Mouse (Mus musculus): ENCODE measurements around the gene H2-DMa.

The H2-DMa gene

GRCm38 (mm10) chr17:34123518-34123917 lies 4.2 kb downstream of the H2-DMa start:
- DNase-seq (ENCODE audit: low read depth, low spot score): peak; percentile 46

- DNase-seq (ENCODE audit: low read depth, low spot score): no peak
Observed at GRCm38 (mm10) chr17:34124649-34125048, 5.3 kb downstream of the H2-DMa start.

- peak; percentile 37 for DNase-seq (ENCODE audit: low read depth, low spot score)
Observed at GRCm38 (mm10) chr17:34126826-34127420, 7.6 kb downstream of the H2-DMa start.

- peak; percentile 69 for DNase-seq (ENCODE audit: low read depth, low spot score)
Observed at GRCm38 (mm10) chr17:34127475-34127874, 8.1 kb downstream of the H2-DMa start.

GRCm38 (mm10) chr17:34128264-34128937 lies 9.1 kb downstream of the H2-DMa start:
- DNase-seq (ENCODE audit: low read depth, low spot score): no peak

- DNase-seq (ENCODE audit: low read depth, low spot score): no peak
Observed at GRCm38 (mm10) chr17:34128944-34129791, 9.8 kb downstream of the H2-DMa start.

- DNase-seq (ENCODE audit: low read depth, low spot score): no peak
Observed at GRCm38 (mm10) chr17:34130073-34130947, 11.0 kb downstream of the H2-DMa start.

- DNase-seq (ENCODE audit: low read depth, low spot score): no peak
Observed at GRCm38 (mm10) chr17:34131911-34132310, 12.6 kb downstream of the H2-DMa start.

GRCm38 (mm10) chr17:34133289-34133688 lies 13.9 kb downstream of the H2-DMa start:
- peak; percentile 57 for DNase-seq (ENCODE audit: low read depth, low spot score)

GRCm38 (mm10) chr17:34134451-34134850 lies 15.1 kb downstream of the H2-DMa start:
- DNase-seq (ENCODE audit: low read depth, low spot score): no peak

GRCm38 (mm10) chr17:34135297-34136224 lies 16.2 kb downstream of the H2-DMa start:
- peak; percentile 100 for DNase-seq (ENCODE audit: low read depth, low spot score)

GRCm38 (mm10) chr17:34137601-34138000 lies 18.3 kb downstream of the H2-DMa start:
- DNase-seq (ENCODE audit: low read depth, low spot score): no peak

- no peak for DNase-seq (ENCODE audit: low read depth, low spot score)
Observed at GRCm38 (mm10) chr17:34138655-34139054, 19.3 kb downstream of the H2-DMa start.

- DNase-seq (ENCODE audit: low read depth, low spot score): no peak
Observed at GRCm38 (mm10) chr17:34139416-34139815, 20.1 kb downstream of the H2-DMa start.

GRCm38 (mm10) chr17:34140240-34140639 lies 20.9 kb downstream of the H2-DMa start:
- no peak for DNase-seq (ENCODE audit: low read depth, low spot score)

GRCm38 (mm10) chr17:34141448-34141847 lies 22.1 kb downstream of the H2-DMa start:
- no peak for DNase-seq (ENCODE audit: low read depth, low spot score)

- no peak for DNase-seq (ENCODE audit: low read depth, low spot score)
Observed at GRCm38 (mm10) chr17:34142456-34143010, 23.2 kb downstream of the H2-DMa start.

GRCm38 (mm10) chr17:34143033-34143432 lies 23.7 kb downstream of the H2-DMa start, which contains the start of gene H2-DMb2:
Gene H2-DMb2 (plus strand): TSS chr17:34143307.
- DNase-seq (ENCODE audit: low read depth, low spot score): peak; percentile 99

GRCm38 (mm10) chr17:34143461-34143860 lies 24.1 kb downstream of the H2-DMa start:
- DNase-seq (ENCODE audit: low read depth, low spot score): no peak

- DNase-seq (ENCODE audit: low read depth, low spot score): peak; percentile 58
Observed at GRCm38 (mm10) chr17:34144221-34144620, 24.9 kb downstream of the H2-DMa start.

Data from A20 (cell line).